Mouse (Mus musculus) E14TG2a.4 (cell line): ENCODE measurements around the gene Ficd.

Experiments
- CTCF ChIP-seq: conservative IDR thresholded peaks from 2 replicates; pipeline ENCODE4 v1.5.1; 2014; ENCODE audit warnings: low read length
- POU5F1 ChIP-seq: IDR thresholded peaks from 2 replicates; pipeline ENCODE4 v1.6.1; 2014; ENCODE audit warnings: low read length, borderline replicate concordance

GRCm38 (mm10) chr5:113735345-113736112, at the start of gene Ficd:
- TF ChIP-seq CTCF: no peak
- no peak for TF ChIP-seq POU5F1
